Mouse (Mus musculus): ENCODE results near the gene Vmn2r68.

Vmn2r68 gene

DNA sequence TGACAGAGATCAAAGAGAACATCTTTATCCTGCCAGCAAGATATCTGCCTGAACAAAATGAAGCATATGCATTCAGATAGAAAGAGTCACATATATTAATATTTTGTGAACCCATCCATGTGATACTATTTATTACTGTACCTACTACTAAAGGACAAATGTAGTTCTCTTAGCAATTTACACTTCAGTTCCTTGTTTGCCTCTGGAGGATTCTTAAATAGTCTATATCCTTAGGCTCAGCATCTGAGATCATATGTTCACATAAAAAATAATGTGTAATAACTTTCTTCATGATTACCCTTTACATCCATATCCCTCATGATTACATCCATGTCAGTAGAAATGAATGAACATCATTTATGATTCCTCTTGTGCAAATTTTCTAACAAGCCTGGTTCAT lies at the start of gene Vmn2r68:
TSS of gene Vmn2r68 (minus strand) at position 101 of the 400 bp plus-strand sequence.
- no peak for DNase-seq (ENCODE audit: low read depth)

Data from naive thymus-derived CD4-positive, alpha-beta T cell, adult 2 months (primary cell).